Mouse (Mus musculus) forebrain, embryonic 15.5 days (tissue): ENCODE measurements around the gene Bbs2. TPM values are rescaled to one million over a fixed set of nuclear protein-coding genes. Genes with fewer than 3 reads are reported as not detected.

Source experiments
- ATAC-seq: fragments of 200-750 bp; cut with Nextera tagmentation; replicated peaks from 2 replicates; pipeline ENCODE4 v1.8.0; 2017; ENCODE audit warnings: mild to moderate bottlenecking, moderate TSS enrichment, moderate library complexity
- H3K27ac ChIP-seq: fragments of 300-500 bp; sonication (generic); replicated peaks from 2 replicates; pipeline ENCODE4 v1.5.1; 2015; ENCODE audit warnings: mild to moderate bottlenecking, inconsistent platforms
- H3K27me3 ChIP-seq: fragments of 300-500 bp; sonication (generic); 2 replicates; pipeline ENCODE4 v1.6.1; 2015; ENCODE audit warnings: inconsistent platforms
- H3K36me3 ChIP-seq: fragments of 300-500 bp; sonication (generic); 2 replicates; pipeline ENCODE4 v1.6.1; 2015; ENCODE audit warnings: mild to moderate bottlenecking, inconsistent platforms
- H3K4me1 ChIP-seq: fragments of 300-500 bp; sonication (generic); 2 replicates; pipeline ENCODE4 v1.6.1; 2015; ENCODE audit warnings: inconsistent platforms
- H3K4me2 ChIP-seq: fragments of 300-500 bp; sonication (generic); replicated peaks from 2 replicates; pipeline ENCODE4 v1.6.1; 2015; ENCODE audit warnings: mild to moderate bottlenecking, inconsistent platforms
- H3K4me3 ChIP-seq: fragments of 300-500 bp; sonication (generic); 2 replicates; pipeline ENCODE4 v1.5.1; 2015; ENCODE audit warnings: mild to moderate bottlenecking, inconsistent platforms
- H3K9ac ChIP-seq: fragments of 300-500 bp; sonication (generic); replicated peaks from 2 replicates; pipeline ENCODE4 v1.6.1; 2015; ENCODE audit warnings: mild to moderate bottlenecking, inconsistent platforms
- H3K9me3 ChIP-seq: fragments of 300-500 bp; sonication (generic); 2 replicates; pipeline ENCODE4 v1.6.1; 2016; ENCODE audit warnings: inconsistent platforms
- WGBS: fragments of 180-500 bp; shearing (Covaris S2); methylation state at CpG from one replicate; pipeline ENCODE4 v1.1.7; 2015; ENCODE audit warnings: mixed read lengths; 5-methylcytosine and 5-hydroxymethylcytosine counted together
- polyA plus RNA-seq: library from polyadenylated mRNA; unstranded; fragments of >200 nt; fragmentation: Nextera tagmentation; extraction: Ambion mirVana; gene quantifications from 2 replicates; pipeline ENCODE4 v1.2.1, GENCODE M21; 2015

Gene Bbs2
- polyA plus RNA-seq, 1 experiment from 2014 or later: 20.5 TPM

- H3K36me3 ChIP-seq: no peaks in the 10 kb centered on the region; the same call in 1 of the 2 replicates
- H3K27ac ChIP-seq: no peak overlapping the region
- no peaks in the 10 kb centered on the region for H3K27me3 ChIP-seq
- 89% methylated on average over 9 of the region's 9 CpGs for WGBS
- ATAC-seq: no peak
- H3K4me1 ChIP-seq: peaks cover 7% of the 10 kb centered on the region; the same call in 1 of the 2 replicates
- H3K4me3 ChIP-seq: no peak overlapping the region
- H3K9ac ChIP-seq: no peak overlapping the region
- no peak overlapping the region for H3K4me2 ChIP-seq
- H3K9me3 ChIP-seq: no peaks in the 10 kb centered on the region
Measured at GRCm38 (mm10) chr8:94092848-94093247, 5.9 kb downstream of the Bbs2 start.

- Histone ChIP-seq H3K4me3 (no peak overlapping the region), H3K27ac (no peak overlapping the region), H3K9ac (no peak overlapping the region), H3K27me3 (no peaks in the 10 kb centered on the region), H3K36me3 (peaks cover 2% of the 10 kb centered on the region; the same call in 1 of the 2 replicates), H3K4me1 (no peaks in the 10 kb centered on the region), H3K9me3 (no peaks in the 10 kb centered on the region), H3K4me2 (no peak overlapping the region)
- 63% methylated on average over 6 of the region's 6 CpGs for WGBS
- no peak for ATAC-seq
Measured at GRCm38 (mm10) chr8:94089715-94090114, 9.0 kb downstream of the Bbs2 start.

GRCm38 (mm10) chr8:94087964-94088363 is 10.8 kb downstream of the Bbs2 start:
- no peaks in the 10 kb centered on the region for H3K27me3 ChIP-seq
- H3K4me2 ChIP-seq: no peak overlapping the region
- H3K9me3 ChIP-seq: no peaks in the 10 kb centered on the region
- peaks cover 2% of the 10 kb centered on the region; the same call in 1 of the 2 replicates for H3K36me3 ChIP-seq
- H3K27ac ChIP-seq: no peak overlapping the region
- ATAC-seq: no peak
- 91% methylated on average over 9 of the region's 9 CpGs for WGBS
- H3K9ac ChIP-seq: no peak overlapping the region
- no peaks in the 10 kb centered on the region for H3K4me1 ChIP-seq
- H3K4me3 ChIP-seq: no peak overlapping the region

- Histone ChIP-seq H3K4me1 (no peaks in the 10 kb centered on the region), H3K27ac (no peak overlapping the region), H3K4me2 (no peak overlapping the region), H3K36me3 (peaks cover 16% of the 10 kb centered on the region; the same call in 1 of the 2 replicates), H3K4me3 (no peak overlapping the region), H3K27me3 (no peaks in the 10 kb centered on the region), H3K9me3 (no peaks in the 10 kb centered on the region), H3K9ac (no peak overlapping the region)
- no peak for ATAC-seq
- WGBS: 89% methylated on average over 12 of the region's 12 CpGs
Measured at GRCm38 (mm10) chr8:94076461-94077192, 22.1 kb downstream of the Bbs2 start.

- WGBS: 93% methylated on average over 7 of the region's 7 CpGs
- H3K9ac ChIP-seq: no peak overlapping the region
- no peaks in the 10 kb centered on the region; the same call in 1 of the 2 replicates for H3K4me1 ChIP-seq
- no peak overlapping the region for H3K27ac ChIP-seq
- no peak overlapping the region for H3K4me3 ChIP-seq
- no peaks in the 10 kb centered on the region for H3K27me3 ChIP-seq
- no peaks in the 10 kb centered on the region for H3K9me3 ChIP-seq
- H3K4me2 ChIP-seq: no peak overlapping the region
- H3K36me3 ChIP-seq: peaks cover 22% of the 10 kb centered on the region
- no peak for ATAC-seq
Measured at GRCm38 (mm10) chr8:94068793-94069192, 29.9 kb downstream of the Bbs2 start.

- Histone ChIP-seq H3K27me3 (no peaks in the 10 kb centered on the region), H3K9me3 (no peaks in the 10 kb centered on the region), H3K4me1 (no peaks in the 10 kb centered on the region; the same call in 1 of the 2 replicates), H3K4me3 (no peak overlapping the region), H3K4me2 (no peak overlapping the region), H3K9ac (no peak overlapping the region), H3K36me3 (peaks cover 46% of the 10 kb centered on the region), H3K27ac (no peak overlapping the region)
- peak; percentile 53; the same call in 1 of the 2 replicates for ATAC-seq
- WGBS: 18% methylated on average over 11 of the region's 11 CpGs
Measured at GRCm38 (mm10) chr8:94066121-94066863, 32.4 kb downstream of the Bbs2 start.

GRCm38 (mm10) chr8:94057157-94057854 is 41.4 kb downstream of the Bbs2 start:
- no peak overlapping the region for H3K4me3 ChIP-seq
- 0 out of 2 replicates have a peak, but pooled peaks have one; percentile 26 for ATAC-seq
- no peak overlapping the region for H3K9ac ChIP-seq
- no peaks in the 10 kb centered on the region for H3K27me3 ChIP-seq
- WGBS: 68% methylated on average over 6 of the region's 6 CpGs
- H3K4me1 ChIP-seq: no peaks in the 10 kb centered on the region
- peaks cover 78% of the 10 kb centered on the region for H3K36me3 ChIP-seq
- H3K4me2 ChIP-seq: no peak overlapping the region
- H3K27ac ChIP-seq: no peak overlapping the region
- H3K9me3 ChIP-seq: no peaks in the 10 kb centered on the region

GRCm38 (mm10) chr8:94052696-94053095 is 46.0 kb downstream of the Bbs2 start:
- no peak overlapping the region for H3K27ac ChIP-seq
- H3K9ac ChIP-seq: no peak overlapping the region
- ATAC-seq: no peak
- no peaks in the 10 kb centered on the region for H3K27me3 ChIP-seq
- peaks cover 48% of the 10 kb centered on the region for H3K36me3 ChIP-seq
- 90% methylated on average over 12 of the region's 12 CpGs for WGBS
- no peak overlapping the region for H3K4me2 ChIP-seq
- H3K4me3 ChIP-seq: no peak overlapping the region
- no peaks in the 10 kb centered on the region for H3K9me3 ChIP-seq
- H3K4me1 ChIP-seq: no peaks in the 10 kb centered on the region

GRCm38 (mm10) chr8:94047845-94048244 is 50.9 kb downstream of the Bbs2 start:
- ATAC-seq: no peak
- no peaks in the 10 kb centered on the region for H3K4me1 ChIP-seq
- no peak overlapping the region for H3K9ac ChIP-seq
- no peak overlapping the region for H3K27ac ChIP-seq
- H3K4me2 ChIP-seq: no peak overlapping the region
- H3K4me3 ChIP-seq: no peak overlapping the region
- WGBS: 46% methylated on average over 2 of the region's 2 CpGs
- H3K9me3 ChIP-seq: no peaks in the 10 kb centered on the region
- peaks cover 13% of the 10 kb centered on the region; the same call in 1 of the 2 replicates for H3K36me3 ChIP-seq
- no peaks in the 10 kb centered on the region for H3K27me3 ChIP-seq

- Histone ChIP-seq H3K9ac (peak overlapping the region; percentile 65), H3K36me3 (no peaks in the 10 kb centered on the region), H3K27me3 (no peaks in the 10 kb centered on the region), H3K4me3 (peak overlapping the region; percentile 78), H3K4me1 (peaks cover 41% of the 10 kb centered on the region), H3K27ac (no peak overlapping the region), H3K9me3 (no peaks in the 10 kb centered on the region), H3K4me2 (peak overlapping the region; percentile 64)
- no peak for ATAC-seq
- WGBS: 7% methylated on average over 15 of the region's 15 CpGs
Measured at GRCm38 (mm10) chr8:94037806-94038205, 60.9 kb downstream of the Bbs2 start.

GRCm38 (mm10) chr8:94036944-94037524 is 61.7 kb downstream of the Bbs2 start, which contains the start of the genes Nudt21 and Ogfod1:
Nudt21 (minus strand) TSS chr8:94037031.
Ogfod1 (plus strand) TSS chr8:94037198.
- H3K4me1 ChIP-seq: peaks cover 41% of the 10 kb centered on the region
- under 1% methylated on average over 41 of the region's 41 CpGs for WGBS

More at GRCm38 (mm10) chr8:94036944-94037524, 61.7 kb downstream of the Bbs2 start, which contains the start of the genes Nudt21 and Ogfod1:
- Histone ChIP-seq H3K4me3 (peak within 1 kb of the TSS; percentile 78), H3K4me2 (peak within 1 kb of the TSS; percentile 73), H3K27ac (peak within 1 kb of the TSS; percentile 81), H3K9ac (peak within 1 kb of the TSS; percentile 65), H3K36me3 (no peaks in the 10 kb centered on the region), H3K27me3 (no peaks in the 10 kb centered on the region), H3K9me3 (no peaks in the 10 kb centered on the region)
- ATAC-seq: peak; percentile 99
